Comparison of ENCODE assay signal across 21 mouse cellular contexts in genomic region chr8:98684531-98684930, GRCm38 (mm10).
"Had no signal": no experiment of that assay in that cellular context is flagged by ENCODE, and none has a peak within 500 bp of the region (broad histone marks: within the 10 kb centered on the region; RNA-seq: fewer than 3 reads in every experiment).

No protein-coding gene starts in this region.

- H3K4me3 ChIP-seq: layer of hippocampus, adult 2 months; limb, embryonic 10.5 days; limb, embryonic 13.5 days; liver, embryonic 12.5 days; liver, embryonic 15.5 days; lung, embryonic 15.5 days; megakaryocyte, embryonic 14.5 days; midbrain, embryonic 10.5 days; midbrain, embryonic 13.5 days; stomach, embryonic 15.5 days had no signal

- H3K27ac ChIP-seq: kidney, postnatal 0 days; layer of hippocampus, adult 2 months; limb, embryonic 10.5 days; limb, embryonic 13.5 days; liver, embryonic 12.5 days; liver, embryonic 15.5 days; lung, embryonic 15.5 days; midbrain, embryonic 10.5 days; midbrain, embryonic 13.5 days; stomach, embryonic 15.5 days had no signal

- DNase-seq: kidney, adult 2 months; kidney, postnatal 25 days; liver; lung, adult 18-20 months; lung, postnatal 10 days; lung, postnatal 36 days; spleen, adult 18-20 months; thymus, adult 18-20 months; thymus, postnatal 36 days had no signal

- ATAC-seq: liver, embryonic 12.5 days; midbrain, embryonic 13.5 days; midbrain, embryonic 16.5 days had no signal
